11 mouse cellular contexts compared by ENCODE assay signal in genomic region chr13:35395630-35396029, GRCm38 (mm10).
A peak's percentile ranks its signal among the peaks of the same experiment; 100 is the strongest.
DNase-seq lines count a peak whose midpoint lies in the region; ATAC-seq and TF ChIP-seq lines count a peak whose summit lies in the region.
"Had no signal": no experiment of that assay in that cellular context is flagged by ENCODE, and none has a peak within 500 bp of the region (broad histone marks: within the 10 kb centered on the region; RNA-seq: fewer than 3 reads in every experiment).

No protein-coding gene starts in this region.

- H3K27ac ChIP-seq in embryonic facial prominence, embryonic 14.5 days (replicated peaks; ENCODE audit: low read depth, low read length) = no peak overlapping the region
- H3K27ac ChIP-seq in embryonic facial prominence, embryonic 10.5 days (replicated peaks) = no peak overlapping the region
- 0 out of 2 replicates have a peak overlapping the region, but pooled peaks have one; percentile 10 for H3K27ac ChIP-seq in limb, embryonic 14.5 days (replicated peaks; ENCODE audit: low read depth, low read length)
- no peak overlapping the region for H3K27ac ChIP-seq in midbrain, embryonic 14.5 days (replicated peaks; ENCODE audit: low read depth, low read length)
- H3K27ac ChIP-seq: midbrain, embryonic 12.5 days had no signal

- no peaks in the 10 kb centered on the region for H3K36me3 ChIP-seq in embryonic facial prominence, embryonic 14.5 days (ENCODE audit: control insufficient read depth, insufficient read depth, low read length)
- no peaks in the 10 kb centered on the region for H3K36me3 ChIP-seq in embryonic facial prominence, embryonic 10.5 days (replicated peaks)
- H3K36me3 ChIP-seq in limb, embryonic 14.5 days (ENCODE audit: control insufficient read depth, insufficient read depth, low read length) = no peaks in the 10 kb centered on the region
- no peaks in the 10 kb centered on the region for H3K36me3 ChIP-seq in midbrain, embryonic 14.5 days (ENCODE audit: control insufficient read depth, insufficient read depth, low read length)
- H3K36me3 ChIP-seq: midbrain, embryonic 12.5 days had no signal

- H3K27me3 ChIP-seq in embryonic facial prominence, embryonic 14.5 days (replicated peaks; ENCODE audit: control insufficient read depth, insufficient read depth, low read length) = no peaks in the 10 kb centered on the region
- H3K27me3 ChIP-seq in embryonic facial prominence, embryonic 10.5 days (replicated peaks; ENCODE audit: low read depth, poor library complexity, severe bottlenecking) = no peaks in the 10 kb centered on the region
- H3K27me3 ChIP-seq in limb, embryonic 14.5 days (ENCODE audit: control insufficient read depth, insufficient read depth, low read length) = no peaks in the 10 kb centered on the region
- no peaks in the 10 kb centered on the region for H3K27me3 ChIP-seq in midbrain, embryonic 14.5 days (ENCODE audit: control insufficient read depth, insufficient read depth, low read length)
- H3K27me3 ChIP-seq: midbrain, embryonic 12.5 days had no signal

- no peak for TF ChIP-seq POLR2A in limb, embryonic 14.5 days (IDR thresholded peaks at IDR 0.05; ENCODE audit: borderline replicate concordance, extremely low read depth, insufficient read depth, insufficient read length)

- peaks cover 16% of the 10 kb centered on the region for H3K4me1 ChIP-seq in embryonic facial prominence, embryonic 14.5 days (ENCODE audit: control insufficient read depth, insufficient read depth, low read length)
- peaks cover 8% of the 10 kb centered on the region for H3K4me1 ChIP-seq in embryonic facial prominence, embryonic 10.5 days
- peaks cover 20% of the 10 kb centered on the region for H3K4me1 ChIP-seq in limb, embryonic 14.5 days (ENCODE audit: control insufficient read depth, insufficient read depth, low read length)
- no peaks in the 10 kb centered on the region for H3K4me1 ChIP-seq in midbrain, embryonic 14.5 days (ENCODE audit: control insufficient read depth, insufficient read depth, low read length)
- H3K4me1 ChIP-seq: midbrain, embryonic 12.5 days had no signal

- WGBS in embryonic facial prominence, embryonic 14.5 days = 23% methylated on average over 5 of the region's 5 CpGs
- 43% methylated on average over 5 of the region's 5 CpGs for WGBS in embryonic facial prominence, embryonic 10.5 days
- WGBS in limb, embryonic 14.5 days = 21% methylated on average over 5 of the region's 5 CpGs
- 39% methylated on average over 5 of the region's 5 CpGs for WGBS in midbrain, embryonic 14.5 days

- no peaks in the 10 kb centered on the region for H3K9me3 ChIP-seq in embryonic facial prominence, embryonic 14.5 days (ENCODE audit: control insufficient read depth, low read length)
- no peaks in the 10 kb centered on the region for H3K9me3 ChIP-seq in embryonic facial prominence, embryonic 10.5 days
- H3K9me3 ChIP-seq in limb, embryonic 14.5 days (ENCODE audit: control insufficient read depth, low read length) = no peaks in the 10 kb centered on the region
- no peaks in the 10 kb centered on the region for H3K9me3 ChIP-seq in midbrain, embryonic 14.5 days (ENCODE audit: control insufficient read depth, low read length)
- H3K9me3 ChIP-seq: midbrain, embryonic 12.5 days had no signal

- no peak overlapping the region for H3K9ac ChIP-seq in embryonic facial prominence, embryonic 14.5 days (ENCODE audit: low read depth, low read length)
- no peak overlapping the region for H3K9ac ChIP-seq in limb, embryonic 14.5 days (ENCODE audit: low read depth, low read length, severe bottlenecking)
- H3K9ac ChIP-seq in midbrain, embryonic 14.5 days (replicated peaks; ENCODE audit: low read length) = no peak overlapping the region
- H3K9ac ChIP-seq: midbrain, embryonic 12.5 days had no signal

- H3K4me3 ChIP-seq in embryonic facial prominence, embryonic 14.5 days (ENCODE audit: low read depth, low read length) = no peak overlapping the region
- H3K4me3 ChIP-seq in embryonic facial prominence, embryonic 10.5 days = no peak overlapping the region
- H3K4me3 ChIP-seq in limb, embryonic 14.5 days (replicated peaks; ENCODE audit: low read length) = no peak overlapping the region
- no peak overlapping the region for H3K4me3 ChIP-seq in midbrain, embryonic 14.5 days (replicated peaks; ENCODE audit: low read depth, low read length)
- H3K4me3 ChIP-seq: midbrain, embryonic 12.5 days had no signal

- H3K4me2 ChIP-seq in embryonic facial prominence, embryonic 14.5 days (ENCODE audit: low read depth, low read length) = no peak overlapping the region
- peak overlapping the region; percentile 10; the same call in 1 of the 2 replicates for H3K4me2 ChIP-seq in limb, embryonic 14.5 days (replicated peaks; ENCODE audit: low read depth, low read length, severe bottlenecking)
- H3K4me2 ChIP-seq in midbrain, embryonic 14.5 days (ENCODE audit: low read length) = no peak overlapping the region
- H3K4me2 ChIP-seq: midbrain, embryonic 12.5 days had no signal

- DNase-seq in embryonic facial prominence, embryonic 14.5 days (ENCODE audit: low spot score) = peak; percentile 70
- no peak for DNase-seq in embryonic facial prominence, embryonic 10.5 days (ENCODE audit: low spot score)
- DNase-seq in 3T3-L1 (ENCODE audit: low read depth, low spot score) = peak; percentile 99
- DNase-seq in embryo, embryonic 11 days = peak; percentile 11
- peak; percentile 70 for DNase-seq in limb, embryonic 14.5 days (ENCODE audit: low spot score)
- DNase-seq in spleen, adult 12 weeks (ENCODE audit: low spot score) = no peak
- DNase-seq in T-cell, adult 2 months (ENCODE audit: low spot score) = no peak
- DNase-seq in midbrain, embryonic 14.5 days = no peak
- DNase-seq: B cell, adult 2 months; right cerebral cortex, postnatal 25 days had no signal

- ATAC-seq in embryonic facial prominence, embryonic 14.5 days (ENCODE audit: low read depth) = peak; percentile 30; the same call in 1 of the 2 replicates
- ATAC-seq in limb, embryonic 14.5 days (ENCODE audit: low FRiP score, low read depth) = peak; percentile 81
- no peak for ATAC-seq in midbrain, embryonic 14.5 days (ENCODE audit: low FRiP score, low TSS enrichment)

Comparison
In these comparisons a context has a peak if more than half of its experiments do, and no peak if none do; other contexts are left out.
1. DNase-seq: peak in embryonic facial prominence, embryonic 14.5 days (single experiment), 3T3-L1 (single experiment), embryo, embryonic 11 days (single experiment) and limb, embryonic 14.5 days (single experiment); none in embryonic facial prominence, embryonic 10.5 days (single experiment), spleen, adult 12 weeks (single experiment), T-cell, adult 2 months (single experiment) and midbrain, embryonic 14.5 days (single experiment).